Mouse (Mus musculus) NIH3T3 (cell line): Measurements from ENCODE around the gene Lrrc26.
"Not testable (repeated sequence)": the region's sequence is repeated elsewhere in the genome, so short reads cannot be mapped to it uniquely, and the experiment has no call there.

Experiments used
- DNase-seq: peaks from one replicate; pipeline ENCODE4 v3.0.0-alpha.2; 2012; ENCODE audit warnings: low read depth

Gene Lrrc26

GRCm38 (mm10) chr2:25289651-25290050 is at the start of gene Lrrc26:
Gene Lrrc26 (plus strand): TSS chr2:25289915.
- DNase-seq = no peak

GRCm38 (mm10) chr2:25240310-25240709 is 49.4 kb upstream of the Lrrc26 start:
- no peak for DNase-seq

GRCm38 (mm10) chr2:25240723-25241437 is 48.8 kb upstream of the Lrrc26 start:
- DNase-seq = no peak

- no peak for DNase-seq
These were observed 48.3 kb upstream of the Lrrc26 start for GRCm38 (mm10) chr2:25241438-25241775.

- no peak for DNase-seq
These were observed 47.6 kb upstream of the Lrrc26 start, which contains the start of the genes Rnf208 and Cysrt1 for GRCm38 (mm10) chr2:25242101-25242506. Gene Rnf208 (plus strand): TSS chr2:25242255. Gene Cysrt1 (minus strand): TSS chr2:25242452.

- no peak for DNase-seq
These were observed 46.4 kb upstream of the Lrrc26 start for GRCm38 (mm10) chr2:25243342-25243741.

- no peak for DNase-seq
These were observed 45.6 kb upstream of the Lrrc26 start for GRCm38 (mm10) chr2:25244144-25244543.

GRCm38 (mm10) chr2:25246183-25247072 is 43.3 kb upstream of the Lrrc26 start, which contains the start of gene AL732309.1:
Gene AL732309.1 (minus strand): TSS chr2:25246863.
- no peak for DNase-seq

- no peak for DNase-seq
These were observed 37.4 kb upstream of the Lrrc26 start for GRCm38 (mm10) chr2:25252331-25252730.

- DNase-seq = peak; percentile 94
These were observed 34.4 kb upstream of the Lrrc26 start, which contains the start of gene Tmem203 for GRCm38 (mm10) chr2:25255284-25255779. Gene Tmem203 (plus strand): TSS chr2:25255439.

- peak; percentile 80 for DNase-seq
These were observed 33.1 kb upstream of the Lrrc26 start for GRCm38 (mm10) chr2:25256443-25257109.

- not testable (repeated sequence) for DNase-seq
These were observed 32.5 kb upstream of the Lrrc26 start for GRCm38 (mm10) chr2:25257250-25257649.

- peak; percentile 47 for DNase-seq
These were observed 30.8 kb upstream of the Lrrc26 start for GRCm38 (mm10) chr2:25258887-25259286.

- no peak for DNase-seq
These were observed 27.8 kb upstream of the Lrrc26 start for GRCm38 (mm10) chr2:25261870-25262269.

- DNase-seq = peak; percentile 95
These were observed 27.4 kb upstream of the Lrrc26 start, which contains the start of gene Tprn for GRCm38 (mm10) chr2:25262291-25262767. Gene Tprn (plus strand): TSS chr2:25262618.

- DNase-seq = peak; percentile 50
These were observed 26.7 kb upstream of the Lrrc26 start for GRCm38 (mm10) chr2:25262795-25263622.

GRCm38 (mm10) chr2:25263623-25264285 is 26.0 kb upstream of the Lrrc26 start:
- DNase-seq = no peak

- no peak for DNase-seq
These were observed 25.4 kb upstream of the Lrrc26 start for GRCm38 (mm10) chr2:25264286-25264660.

GRCm38 (mm10) chr2:25264851-25265250 is 24.9 kb upstream of the Lrrc26 start:
- peak; percentile 80 for DNase-seq

GRCm38 (mm10) chr2:25265897-25266656 is 23.6 kb upstream of the Lrrc26 start:
- no peak for DNase-seq
